In the genomic region with DNA sequence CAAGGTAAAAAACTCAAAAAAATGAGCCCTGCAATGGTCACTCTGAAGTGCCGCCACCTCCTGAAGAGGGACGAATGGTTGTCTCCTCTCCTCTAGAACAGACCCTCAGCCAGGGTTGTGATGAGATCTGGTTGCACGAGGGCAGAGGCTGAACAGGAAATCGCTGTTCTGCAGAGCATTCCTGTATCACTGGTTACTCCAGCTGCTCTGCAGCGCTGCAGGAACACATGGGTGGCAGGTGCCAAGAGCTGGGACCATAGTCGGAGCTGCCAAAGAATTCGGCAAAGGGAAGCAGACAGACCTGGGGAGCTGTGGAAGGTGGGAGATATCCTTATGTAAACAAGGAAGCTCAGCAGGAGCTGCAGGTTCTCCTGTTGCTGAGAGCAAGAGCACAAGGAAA, we compare ENCODE assay signal across 11 mouse cellular contexts. TPM values are rescaled to one million over a fixed set of nuclear protein-coding genes. Genes with fewer than 3 reads are reported as not detected.
DNase-seq lines count a peak whose midpoint lies in the region; ATAC-seq lines count a peak whose summit lies in the region.
"Had no signal": no experiment of that assay in that cellular context is flagged by ENCODE, and none has a peak within 500 bp of the region (broad histone marks: within the 10 kb centered on the region; RNA-seq: fewer than 3 reads in every experiment).

No protein-coding gene starts in this region.

- H3K4me3 ChIP-seq in limb, embryonic 11.5 days (ENCODE audit: low read depth, low read length), result no peak overlapping the region
- H3K4me3 ChIP-seq in midbrain, embryonic 13.5 days (replicated peaks), result no peak overlapping the region
- H3K4me3 ChIP-seq: heart, embryonic 15.5 days had no signal

- H3K9me3 ChIP-seq in limb, embryonic 11.5 days (ENCODE audit: control insufficient read depth, low read length), result no peaks in the 10 kb centered on the region
- no peaks in the 10 kb centered on the region for H3K9me3 ChIP-seq in midbrain, embryonic 13.5 days
- H3K9me3 ChIP-seq: heart, embryonic 15.5 days had no signal

- H3K27ac ChIP-seq in limb, embryonic 11.5 days (replicated peaks; ENCODE audit: low read depth, low read length), result no peak overlapping the region
- no peak overlapping the region for H3K27ac ChIP-seq in midbrain, embryonic 13.5 days
- H3K27ac ChIP-seq: heart, embryonic 15.5 days; macrophage had no signal

- intact Hi-C loops in heart, postnatal 25 days (cut with DNase I), result loop anchor here (5.0 kb wide), 1 partner anchor 226 kb away; no protein-coding TSS in a partner anchor

- H3K4me2 ChIP-seq in limb, embryonic 11.5 days (ENCODE audit: low read depth, severe bottlenecking), result 0 out of 2 replicates have a peak overlapping the region, but pooled peaks have one; percentile 7
- no peak overlapping the region for H3K4me2 ChIP-seq in midbrain, embryonic 13.5 days (replicated peaks)
- H3K4me2 ChIP-seq: heart, embryonic 15.5 days had no signal

- no peaks in the 10 kb centered on the region for H3K27me3 ChIP-seq in limb, embryonic 11.5 days (ENCODE audit: control insufficient read depth, insufficient read depth, low read length)
- no peaks in the 10 kb centered on the region for H3K27me3 ChIP-seq in midbrain, embryonic 13.5 days
- H3K27me3 ChIP-seq: heart, embryonic 15.5 days had no signal

- no peak for ATAC-seq in limb, embryonic 11.5 days (ENCODE audit: insufficient number of reproducible peaks, low FRiP score, low TSS enrichment, low read depth)
- no peak for ATAC-seq in midbrain, embryonic 13.5 days

- peaks cover 6% of the 10 kb centered on the region; the same call in 1 of the 2 replicates for H3K4me1 ChIP-seq in limb, embryonic 11.5 days (ENCODE audit: control insufficient read depth, insufficient read depth, low read length)
- peaks cover 17% of the 10 kb centered on the region for H3K4me1 ChIP-seq in midbrain, embryonic 13.5 days (replicated peaks)

- DNase-seq in heart, postnatal 4 days, result peak; percentile 24
- no peak for DNase-seq in heart, postnatal 25 days (ENCODE audit: low spot score)
- peak; percentile 38 for DNase-seq in thymus, postnatal 14 days
- DNase-seq in thymus, adult 18-20 months, result no peak
- peak; percentile 56 for DNase-seq in limb, embryonic 11.5 days (ENCODE audit: low spot score)
- peak; percentile 44 for DNase-seq in thymus, postnatal 4 days
- no peak for DNase-seq in cerebellum, adult 9-11 months
- DNase-seq: kidney, adult 8-10 months had no signal

- no peak overlapping the region for H3K9ac ChIP-seq in limb, embryonic 11.5 days (ENCODE audit: low read length)
- no peak overlapping the region for H3K9ac ChIP-seq in midbrain, embryonic 13.5 days (replicated peaks)
- H3K9ac ChIP-seq: heart, embryonic 15.5 days had no signal

- no peaks in the 10 kb centered on the region for H3K36me3 ChIP-seq in limb, embryonic 11.5 days (ENCODE audit: control insufficient read depth, insufficient read depth, low read length)
- H3K36me3 ChIP-seq in midbrain, embryonic 13.5 days, result peaks cover 11% of the 10 kb centered on the region; the same call in 1 of the 2 replicates
- H3K36me3 ChIP-seq: heart, embryonic 15.5 days had no signal

- 8% methylated on average over 7 of the region's 7 CpGs for WGBS in limb, embryonic 11.5 days
- WGBS in midbrain, embryonic 13.5 days, result 41% methylated on average over 7 of the region's 7 CpGs

RNA-seq across cellular contexts. Expression of gene Ano10, which starts 51.4 kb away (rescaled TPM):
- total RNA-seq in heart, postnatal 4 days (2021), result 10 to 100 TPM; 23.7 to 25.5 TPM
- total RNA-seq in heart, postnatal 25 days (2021), result 100 to 1,000 TPM; 115 to 118 TPM
- 25.9 and 26.8 TPM in 2 replicates for polyA plus RNA-seq in limb, embryonic 11.5 days (2014; fragmentation: Nextera tagmentation; extraction: Ambion mirVana)
- polyA plus RNA-seq in midbrain, embryonic 13.5 days (2015; fragmentation: Nextera tagmentation; extraction: Ambion mirVana), result 44.6 and 45.4 TPM in 2 replicates

Comparison
In these comparisons a context has a peak if more than half of its experiments do, and no peak if none do; other contexts are left out.
1. DNase-seq: peak in heart, postnatal 4 days (single experiment), thymus, postnatal 14 days (single experiment), limb, embryonic 11.5 days (single experiment) and thymus, postnatal 4 days (single experiment); none in heart, postnatal 25 days (single experiment), thymus, adult 18-20 months (0 of 2) and cerebellum, adult 9-11 months (single experiment).
2. RNA of gene Ano10, which starts 51.4 kb away (total RNA-seq): 115 to 118 TPM in heart, postnatal 25 days; 23.7 to 25.5 TPM in heart, postnatal 4 days; every median in the first group is over 4 times any median in the second.